Mouse (Mus musculus) ES-E14 (cell line): ENCODE measurements around the gene Jchain. TPM values are rescaled to one million over a fixed set of nuclear protein-coding genes. Genes with fewer than 3 reads are reported as not detected.

ENCODE experiments used
- DNase-seq: peaks from one replicate; pipeline ENCODE4 v3.0.0-alpha.2; 2013; ENCODE audit warnings: low read depth, low spot score
- H3K27ac ChIP-seq: 2 replicates; pipeline ENCODE4 v1.5.1; 2012; ENCODE audit warnings: low read depth, mild to moderate bottlenecking, low read length, moderate library complexity, mixed read lengths; ENCODE audit not compliant: poor library complexity, insufficient read depth, severe bottlenecking
- H3K36me3 ChIP-seq: 2 replicates; pipeline ENCODE4 v1.6.1; 2012; ENCODE audit warnings: mild to moderate bottlenecking, low read length, moderate library complexity, mixed read lengths; ENCODE audit not compliant: control insufficient read depth, poor library complexity, insufficient read depth, severe bottlenecking
- H3K4me1 ChIP-seq, 2 experiments: fragments of 150-350 bp in 1 of 2; sonication (generic) in 1 of 2; 2 replicates each; pipeline ENCODE4 v1.6.1; 2012; ENCODE audit warnings: low read length in 2 of 2, mild to moderate bottlenecking in 1 of 2, mixed read lengths in 1 of 2; ENCODE audit not compliant: control insufficient read depth in 2 of 2, insufficient read depth in 2 of 2, poor library complexity in 1 of 2
- H3K4me3 ChIP-seq, 2 experiments: fragments of 150-350 bp in 1 of 2; sonication (generic) in 1 of 2; 2 replicates each; pipeline ENCODE4 v1.5.1; 2012; ENCODE audit warnings: low read length in 2 of 2, low read depth in 1 of 2, mild to moderate bottlenecking in 1 of 2, mixed read lengths in 1 of 2; ENCODE audit not compliant: insufficient read depth in 1 of 2, poor library complexity in 1 of 2, severe bottlenecking in 1 of 2
- H3K9ac ChIP-seq: 2 replicates; pipeline ENCODE4 v1.6.1; 2012; ENCODE audit warnings: low read depth, mild to moderate bottlenecking, low read length, mixed read lengths; ENCODE audit not compliant: poor library complexity, insufficient read depth, severe bottlenecking
- H3K9me3 ChIP-seq: fragments of 150-350 bp; sonication (generic); 2 replicates; pipeline ENCODE4 v1.6.1; 2012; ENCODE audit warnings: low read depth, mild to moderate bottlenecking, low read length; ENCODE audit not compliant: control insufficient read depth, insufficient read depth
- CHD2 ChIP-seq: IDR thresholded peaks from 2 replicates; pipeline ENCODE4 v1.6.1; 2014; ENCODE audit warnings: mild to moderate bottlenecking, low read depth, low read length, inconsistent platforms
- HCFC1 ChIP-seq: IDR thresholded peaks from 2 replicates; pipeline ENCODE4 v1.6.1; 2012; ENCODE audit warnings: low read length, inconsistent platforms, borderline replicate concordance; ENCODE audit not compliant: insufficient read depth
- MAFK ChIP-seq: IDR thresholded peaks from 2 replicates; pipeline ENCODE4 v1.6.1; 2014; ENCODE audit warnings: mild to moderate bottlenecking, low read depth, low read length, inconsistent platforms; ENCODE audit not compliant: insufficient read depth
- ZC3H11A ChIP-seq: IDR thresholded peaks from 2 replicates; pipeline ENCODE4 v1.6.1; 2012; ENCODE audit warnings: low read depth, mild to moderate bottlenecking, inconsistent platforms, low read length, borderline replicate concordance
- ZNF384 ChIP-seq: IDR thresholded peaks from 2 replicates; pipeline ENCODE4 v1.6.1; 2012; ENCODE audit warnings: low read depth, low read length, inconsistent platforms
- in situ Hi-C, 2 experiments: fragments of 600-800 bp; cut with MboI; formaldehyde crosslinking; loops; one replicate each; pipeline ENCODE4 v1.15.1; 2025; ENCODE audit warnings: low sequenced_read_pairs in 2 of 2, inconsistent platforms in 1 of 2; ENCODE audit not compliant: unreplicated experiment in 2 of 2
- total RNA-seq: library from RNA; depleted of rRNA; stranded (reverse); fragments of 300-350 nt; gene quantifications from 2 replicates; pipeline ENCODE4 v1.2.3, GENCODE M21; 2012; rRNA removed

Jchain gene
- total RNA-seq, 1 experiment: 2.2 TPM

GRCm38 (mm10) chr5:88489004-88489403 lies 38.7 kb downstream of the Jchain start:
- TF ChIP-seq MAFK (no peak), CHD2 (no peak), ZC3H11A (no peak), ZNF384 (no peak), HCFC1 (no peak)
- H3K4me1 ChIP-seq: no peaks in the 10 kb centered on the region
- no peak for DNase-seq
- in situ Hi-C loops: no loop called here
- H3K36me3 ChIP-seq: no peaks in the 10 kb centered on the region
- H3K27ac ChIP-seq: no peak overlapping the region
- H3K9ac ChIP-seq: no peak overlapping the region
- no peaks in the 10 kb centered on the region for H3K9me3 ChIP-seq
- no peak overlapping the region for H3K4me3 ChIP-seq

GRCm38 (mm10) chr5:88487675-88488074 lies 40.0 kb downstream of the Jchain start, which contains the start of gene Enam:
Enam (plus strand) TSS chr5:88487975.
- in situ Hi-C loops: no loop called here
- Histone ChIP-seq H3K4me3 (no peak within 1 kb of the TSS), H3K27ac (no peak within 1 kb of the TSS), H3K4me1 (no peaks in the 10 kb centered on the region), H3K9me3 (no peaks in the 10 kb centered on the region), H3K9ac (no peak within 1 kb of the TSS), H3K36me3 (no peaks in the 10 kb centered on the region)
- no peak for DNase-seq
- TF ChIP-seq ZNF384: no peak
- TF ChIP-seq CHD2: no peak
- TF ChIP-seq MAFK: no peak
- no peak for TF ChIP-seq HCFC1
- no peak for TF ChIP-seq ZC3H11A

Other genes starting within 250 kb of the Jchain start
- not detected in 2 replicates for gene Prol1, start 210.6 kb downstream of the Jchain start, total RNA-seq
- gene Amtn, start 151.8 kb downstream of the Jchain start, total RNA-seq: not detected in 2 replicates
- not detected in 2 replicates for gene Ambn, start 71.9 kb downstream of the Jchain start, total RNA-seq
- not detected in 2 replicates for gene Enam, start 39.9 kb downstream of the Jchain start, total RNA-seq
- 43.4 and 71.0 TPM in 2 replicates for gene Utp3, start 26.6 kb upstream of the Jchain start, total RNA-seq
- 10.8 and 15.0 TPM in 2 replicates for gene Rufy3, start 37.1 kb upstream of the Jchain start, total RNA-seq
- gene Grsf1, start 148.3 kb upstream of the Jchain start, total RNA-seq: 37.7 and 54.2 TPM in 2 replicates
- 6.5 and 10.9 TPM in 2 replicates for gene Mob1b, start 193.0 kb upstream of the Jchain start, total RNA-seq
- gene Dck, start 237.1 kb upstream of the Jchain start, total RNA-seq: 11.3 and 18.2 TPM in 2 replicates